Mouse (Mus musculus): ENCODE measurements around the gene Traf4.
A peak's percentile ranks its signal among the peaks of the same experiment; 100 is the strongest.
"Not testable (repeated sequence)": the region's sequence is repeated elsewhere in the genome, so short reads cannot be mapped to it uniquely, and the experiment has no call there.

Traf4 gene

GRCm38 (mm10) chr11:78164924-78165760 lies at the start of gene Traf4:
TSS of gene Traf4 (minus strand) at chr11:78165589.
- DNase-seq (ENCODE audit: low spot score) = peak; percentile 78

GRCm38 (mm10) chr11:78213086-78213817 lies 47.9 kb upstream of the Traf4 start:
- peak; percentile 29 for DNase-seq (ENCODE audit: low spot score)

GRCm38 (mm10) chr11:78211513-78211912 lies 46.1 kb upstream of the Traf4 start:
- DNase-seq (ENCODE audit: low spot score) = no peak

- DNase-seq (ENCODE audit: low spot score) = no peak
Observed at GRCm38 (mm10) chr11:78210615-78211014, 45.2 kb upstream of the Traf4 start.

GRCm38 (mm10) chr11:78209886-78210285 lies 44.5 kb upstream of the Traf4 start:
- no peak for DNase-seq (ENCODE audit: low spot score)

GRCm38 (mm10) chr11:78207190-78207589 lies 41.8 kb upstream of the Traf4 start:
- DNase-seq (ENCODE audit: low spot score) = no peak

GRCm38 (mm10) chr11:78205361-78206206 lies 40.2 kb upstream of the Traf4 start:
- no peak for DNase-seq (ENCODE audit: low spot score)

GRCm38 (mm10) chr11:78204287-78204686 lies 38.9 kb upstream of the Traf4 start:
- no peak for DNase-seq (ENCODE audit: low spot score)

- DNase-seq (ENCODE audit: low spot score) = no peak
Observed at GRCm38 (mm10) chr11:78202372-78202771, 37.0 kb upstream of the Traf4 start.

- DNase-seq (ENCODE audit: low spot score) = no peak
Observed at GRCm38 (mm10) chr11:78195101-78195863, 29.9 kb upstream of the Traf4 start.

- DNase-seq (ENCODE audit: low spot score) = peak; percentile 82
Observed at GRCm38 (mm10) chr11:78194411-78195100, 29.2 kb upstream of the Traf4 start.

GRCm38 (mm10) chr11:78193113-78193512 lies 27.7 kb upstream of the Traf4 start, which contains the start of gene Proca1:
TSS of gene Proca1 (plus strand) at chr11:78193392.
- DNase-seq (ENCODE audit: low spot score) = no peak

- no peak for DNase-seq (ENCODE audit: low spot score)
Observed at GRCm38 (mm10) chr11:78190041-78190440, 24.7 kb upstream of the Traf4 start.

- DNase-seq (ENCODE audit: low spot score) = peak; percentile 37
Observed at GRCm38 (mm10) chr11:78189234-78190040, 24.0 kb upstream of the Traf4 start.

- DNase-seq (ENCODE audit: low spot score) = peak; percentile 60
Observed at GRCm38 (mm10) chr11:78188331-78189233, 23.2 kb upstream of the Traf4 start, which contains the start of gene Rab34. TSS of gene Rab34 (plus strand) at chr11:78188430.

- DNase-seq (ENCODE audit: low spot score) = not testable (repeated sequence)
Observed at GRCm38 (mm10) chr11:78184702-78185101, 19.3 kb upstream of the Traf4 start.

GRCm38 (mm10) chr11:78183884-78184514 lies 18.6 kb upstream of the Traf4 start:
- no peak for DNase-seq (ENCODE audit: low spot score)

Data from lung, postnatal 25 days (tissue).